Mouse (Mus musculus): ENCODE measurements at regions not wholly inside any gene's neighbourhood (a gene's known extent, or its start where the extent isn't known, plus 50 kb on each side); places are given as distances from the start of the nearest gene placed in this dataset.

GRCm38 (mm10) chr3:8743650-8744049 is 866.2 kb downstream of the Zfp704 start:
- Histone ChIP-seq H3K27ac (ENCODE audit: low read depth, low read length) (no peak overlapping the region), H3K27me3 (replicated peaks; ENCODE audit: control insufficient read depth, insufficient read depth, low read length) (no peaks in the 10 kb centered on the region), H3K9me3 (ENCODE audit: control insufficient read depth) (no peaks in the 10 kb centered on the region), H3K36me3 (ENCODE audit: control insufficient read depth, insufficient read depth) (no peaks in the 10 kb centered on the region), H3K4me2 (replicated peaks; ENCODE audit: low read depth) (no peak overlapping the region), H3K9ac (ENCODE audit: low read depth, low read length) (no peak overlapping the region), H3K4me1 (replicated peaks; ENCODE audit: control insufficient read depth, insufficient read depth, low read length) (no peaks in the 10 kb centered on the region), H3K4me3 (ENCODE audit: low read depth, low read length) (no peak overlapping the region)
- WGBS: 75% methylated on average over 7 of the region's 7 CpGs
- TF ChIP-seq CTCF (IDR thresholded peaks at IDR 0.05; ENCODE audit: low read depth): no peak
- ATAC-seq: no peak

DNA sequence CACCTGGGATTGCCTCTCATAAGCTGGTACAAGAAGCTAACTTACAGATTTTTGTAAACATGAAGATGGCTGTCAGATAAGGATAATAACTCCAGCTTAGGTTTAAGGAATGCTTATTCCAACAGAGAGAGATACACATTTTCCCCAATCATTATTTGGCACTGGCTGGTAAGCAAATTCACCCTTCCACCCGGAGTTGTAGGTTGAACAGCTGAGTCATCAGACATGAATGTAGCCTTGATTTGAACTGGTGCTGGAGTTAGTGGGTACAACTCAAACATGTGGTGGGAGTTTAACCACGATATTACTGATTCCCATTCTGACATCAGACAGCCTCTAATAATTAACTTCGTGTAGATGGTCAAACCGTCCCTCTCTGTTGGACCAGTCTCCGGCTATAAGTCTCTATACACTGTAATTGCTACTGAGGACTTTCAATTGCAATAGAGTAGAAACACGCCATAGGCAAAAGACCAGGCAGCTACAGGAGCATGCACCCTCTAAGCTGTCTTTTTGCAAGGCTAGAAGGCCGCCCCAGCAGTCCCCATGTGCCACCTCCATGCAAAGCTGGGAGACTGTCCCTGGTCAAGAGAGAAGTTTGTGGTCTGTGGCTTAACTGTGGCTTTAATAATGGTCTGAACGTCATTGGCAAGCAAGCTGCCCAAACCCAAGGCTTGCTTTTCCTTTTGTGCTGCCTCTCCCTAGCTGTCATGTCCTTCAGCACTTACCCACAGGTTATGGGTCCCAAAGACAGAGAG is 868.4 kb downstream of the Zfp704 start:
- no peak for TF ChIP-seq CTCF (IDR thresholded peaks at IDR 0.05; ENCODE audit: low read depth)
- 74% methylated on average over 8 of the region's 8 CpGs for WGBS
- ATAC-seq: no peak
- Histone ChIP-seq H3K4me1 (replicated peaks; ENCODE audit: control insufficient read depth, insufficient read depth, low read length) (no peaks in the 10 kb centered on the region), H3K4me3 (ENCODE audit: low read depth, low read length) (no peak overlapping the region), H3K27ac (ENCODE audit: low read depth, low read length) (no peak overlapping the region), H3K36me3 (ENCODE audit: control insufficient read depth, insufficient read depth) (no peaks in the 10 kb centered on the region), H3K4me2 (replicated peaks; ENCODE audit: low read depth) (no peak overlapping the region), H3K27me3 (replicated peaks; ENCODE audit: control insufficient read depth, insufficient read depth, low read length) (no peaks in the 10 kb centered on the region), H3K9me3 (ENCODE audit: control insufficient read depth) (no peaks in the 10 kb centered on the region), H3K9ac (ENCODE audit: low read depth, low read length) (no peak overlapping the region)

DNA sequence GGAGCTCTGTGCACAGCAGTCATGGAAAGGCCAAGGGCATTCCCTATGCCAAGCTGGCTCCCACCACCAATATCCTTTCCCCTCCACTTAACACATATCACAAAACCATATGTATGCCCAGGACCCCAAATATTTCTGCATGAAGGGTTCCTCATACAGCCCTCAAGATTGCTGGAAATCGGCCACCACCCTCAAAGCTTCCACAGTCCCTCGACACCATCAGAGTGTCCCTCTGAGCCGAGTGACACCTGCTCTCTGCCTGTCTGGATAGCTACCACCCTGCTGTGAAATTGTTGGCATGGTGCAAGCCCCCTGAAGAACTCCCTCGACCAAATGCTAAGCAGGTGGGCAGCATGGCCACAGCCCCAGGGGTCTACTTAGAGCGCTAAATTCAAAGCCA is 869.2 kb downstream of the Zfp704 start:
- TF ChIP-seq CTCF (IDR thresholded peaks at IDR 0.05; ENCODE audit: low read depth): no peak
- H3K4me3 ChIP-seq (ENCODE audit: low read depth, low read length): no peak overlapping the region
- WGBS: 79% methylated on average over 5 of the region's 5 CpGs
- no peak overlapping the region for H3K9ac ChIP-seq (ENCODE audit: low read depth, low read length)
- no peaks in the 10 kb centered on the region for H3K36me3 ChIP-seq (ENCODE audit: control insufficient read depth, insufficient read depth)
- H3K4me2 ChIP-seq (replicated peaks; ENCODE audit: low read depth): no peak overlapping the region
- no peaks in the 10 kb centered on the region for H3K9me3 ChIP-seq (ENCODE audit: control insufficient read depth)
- H3K27me3 ChIP-seq (replicated peaks; ENCODE audit: control insufficient read depth, insufficient read depth, low read length): no peaks in the 10 kb centered on the region
- ATAC-seq: no peak
- no peak overlapping the region for H3K27ac ChIP-seq (ENCODE audit: low read depth, low read length)
- no peaks in the 10 kb centered on the region for H3K4me1 ChIP-seq (replicated peaks; ENCODE audit: control insufficient read depth, insufficient read depth, low read length)

DNA sequence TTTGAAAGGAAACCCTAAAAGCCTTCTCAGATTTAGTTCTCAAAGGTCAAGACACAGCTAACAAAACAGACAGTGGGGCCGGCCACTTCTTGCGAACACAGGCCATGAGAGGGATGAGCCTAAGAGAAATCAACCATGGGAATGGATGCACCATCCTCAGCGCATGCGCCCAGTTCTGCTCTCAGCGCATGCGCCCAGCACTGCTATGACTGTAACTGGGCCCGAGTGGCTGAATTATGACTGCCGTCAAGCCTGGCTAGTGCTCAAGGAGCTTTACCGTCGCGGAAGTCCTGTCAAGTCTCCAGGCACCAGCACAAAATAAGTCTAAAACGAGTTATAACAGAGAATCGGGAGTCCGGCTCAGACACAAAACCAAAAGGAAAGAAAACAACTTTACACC is 870.6 kb downstream of the Zfp704 start:
- Histone ChIP-seq H3K9ac (ENCODE audit: low read depth, low read length) (no peak overlapping the region), H3K27ac (ENCODE audit: low read depth, low read length) (no peak overlapping the region), H3K27me3 (replicated peaks; ENCODE audit: control insufficient read depth, insufficient read depth, low read length) (no peaks in the 10 kb centered on the region), H3K4me1 (replicated peaks; ENCODE audit: control insufficient read depth, insufficient read depth, low read length) (no peaks in the 10 kb centered on the region), H3K4me3 (ENCODE audit: low read depth, low read length) (no peak overlapping the region), H3K9me3 (ENCODE audit: control insufficient read depth) (no peaks in the 10 kb centered on the region), H3K4me2 (replicated peaks; ENCODE audit: low read depth) (no peak overlapping the region), H3K36me3 (ENCODE audit: control insufficient read depth, insufficient read depth) (no peaks in the 10 kb centered on the region)
- WGBS: 85% methylated on average over 14 of the region's 14 CpGs
- TF ChIP-seq CTCF (IDR thresholded peaks at IDR 0.05; ENCODE audit: low read depth): no peak
- ATAC-seq: no peak

DNA sequence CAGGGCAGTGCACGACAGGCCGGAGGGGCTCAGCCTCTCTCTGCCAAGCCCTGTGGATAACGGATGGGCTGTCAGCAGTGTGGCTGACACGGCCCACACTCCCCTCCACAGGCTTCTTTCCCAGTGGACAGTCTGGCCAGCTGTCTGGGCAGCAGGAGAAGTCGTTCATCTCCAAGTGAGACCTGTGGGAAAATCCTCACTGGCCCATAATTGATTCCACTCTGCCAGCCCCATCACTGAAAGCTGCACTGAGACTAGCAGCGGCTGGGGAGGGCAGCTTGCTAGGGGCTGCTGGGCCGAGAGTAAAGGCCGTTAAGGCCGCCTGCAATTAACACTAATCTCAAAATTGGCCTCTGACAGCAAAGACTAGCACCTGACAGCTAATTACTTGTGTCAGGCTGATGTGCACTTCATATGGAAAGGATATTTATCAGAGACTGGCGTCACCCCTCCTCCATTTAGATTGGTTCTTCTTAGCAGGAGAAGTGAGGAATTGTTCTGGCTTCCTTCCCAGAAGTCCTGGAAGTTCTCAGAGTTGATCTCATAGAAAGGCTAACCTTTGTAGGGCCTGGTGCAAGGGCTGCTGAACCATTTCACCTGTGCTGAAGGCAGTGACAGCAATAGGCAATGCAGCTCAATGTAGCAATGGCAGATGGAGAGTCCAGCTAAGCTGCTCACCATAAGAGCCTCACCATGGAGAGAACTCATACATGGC is 873.5 kb downstream of the Zfp704 start:
- Histone ChIP-seq H3K27me3 (replicated peaks; ENCODE audit: control insufficient read depth, insufficient read depth, low read length) (no peaks in the 10 kb centered on the region), H3K4me3 (ENCODE audit: low read depth, low read length) (no peak overlapping the region), H3K4me1 (replicated peaks; ENCODE audit: control insufficient read depth, insufficient read depth, low read length) (no peaks in the 10 kb centered on the region), H3K4me2 (replicated peaks; ENCODE audit: low read depth) (no peak overlapping the region), H3K9me3 (ENCODE audit: control insufficient read depth) (no peaks in the 10 kb centered on the region), H3K36me3 (ENCODE audit: control insufficient read depth, insufficient read depth) (no peaks in the 10 kb centered on the region), H3K27ac (ENCODE audit: low read depth, low read length) (no peak overlapping the region), H3K9ac (ENCODE audit: low read depth, low read length) (no peak overlapping the region)
- TF ChIP-seq CTCF (IDR thresholded peaks at IDR 0.05; ENCODE audit: low read depth): no peak
- ATAC-seq: no peak
- 50% methylated on average over 10 of the region's 10 CpGs for WGBS

DNA sequence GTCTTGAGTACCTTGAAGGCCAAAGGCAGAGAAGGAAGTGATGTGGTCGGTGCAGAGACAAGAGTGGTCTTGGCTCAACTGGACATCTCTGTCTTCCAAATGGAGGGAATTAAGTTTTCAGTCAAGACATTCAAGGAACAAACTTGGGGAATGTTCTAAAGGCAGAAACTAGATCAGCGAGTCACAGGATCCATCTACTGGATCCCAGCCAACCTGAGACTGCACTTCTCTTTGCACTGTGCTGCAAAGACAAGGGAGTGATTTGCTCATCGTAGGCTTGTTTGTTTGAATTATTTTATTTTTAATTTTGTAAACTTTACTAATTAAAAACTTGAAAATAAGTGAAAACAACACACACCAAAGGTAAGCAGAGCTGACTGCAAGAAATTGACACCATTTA is 875.8 kb downstream of the Zfp704 start:
- 63% methylated on average over 3 of the region's 3 CpGs for WGBS
- Histone ChIP-seq H3K9me3 (ENCODE audit: control insufficient read depth) (no peaks in the 10 kb centered on the region), H3K9ac (ENCODE audit: low read depth, low read length) (no peak overlapping the region), H3K4me3 (ENCODE audit: low read depth, low read length) (no peak overlapping the region), H3K4me2 (replicated peaks; ENCODE audit: low read depth) (no peak overlapping the region), H3K27me3 (replicated peaks; ENCODE audit: control insufficient read depth, insufficient read depth, low read length) (no peaks in the 10 kb centered on the region), H3K27ac (ENCODE audit: low read depth, low read length) (no peak overlapping the region), H3K36me3 (ENCODE audit: control insufficient read depth, insufficient read depth) (no peaks in the 10 kb centered on the region), H3K4me1 (replicated peaks; ENCODE audit: control insufficient read depth, insufficient read depth, low read length) (no peaks in the 10 kb centered on the region)
- ATAC-seq: no peak
- TF ChIP-seq CTCF (IDR thresholded peaks at IDR 0.05; ENCODE audit: low read depth): no peak

All from intestine, postnatal 0 days (tissue).